Mouse (Mus musculus) midbrain, embryonic 15.5 days (tissue): ENCODE results near the gene Tmem91. TPM values are rescaled to one million over a fixed set of nuclear protein-coding genes. Genes with fewer than 3 reads are reported as not detected.

Experiments
- ATAC-seq: fragments of 200-750 bp; cut with Nextera tagmentation; replicated peaks from 2 replicates; pipeline ENCODE4 v1.8.0; 2017; ENCODE audit warnings: moderate TSS enrichment
- H3K27ac ChIP-seq: fragments of 300-500 bp; sonication (generic); 2 replicates; pipeline ENCODE4 v1.5.1; 2015; ENCODE audit warnings: mild to moderate bottlenecking, inconsistent platforms
- H3K27me3 ChIP-seq: fragments of 300-500 bp; sonication (generic); replicated peaks from 2 replicates; pipeline ENCODE4 v1.6.1; 2015; ENCODE audit warnings: inconsistent platforms
- H3K36me3 ChIP-seq: fragments of 300-500 bp; sonication (generic); replicated peaks from 2 replicates; pipeline ENCODE4 v1.6.1; 2015; ENCODE audit warnings: inconsistent platforms
- H3K4me1 ChIP-seq: fragments of 300-500 bp; sonication (generic); 2 replicates; pipeline ENCODE4 v1.6.1; 2015; ENCODE audit warnings: inconsistent platforms
- H3K4me2 ChIP-seq: fragments of 300-500 bp; sonication (generic); 2 replicates; pipeline ENCODE4 v1.6.1; 2015; ENCODE audit warnings: inconsistent platforms, mild to moderate bottlenecking, moderate library complexity
- H3K4me3 ChIP-seq: fragments of 300-500 bp; sonication (generic); 2 replicates; pipeline ENCODE4 v1.5.1; 2015; ENCODE audit warnings: mild to moderate bottlenecking, inconsistent platforms
- H3K9ac ChIP-seq: fragments of 300-500 bp; sonication (generic); 2 replicates; pipeline ENCODE4 v1.6.1; 2015; ENCODE audit warnings: mild to moderate bottlenecking, inconsistent platforms
- H3K9me3 ChIP-seq: fragments of 300-500 bp; sonication (generic); 2 replicates; pipeline ENCODE4 v1.6.1; 2016; ENCODE audit warnings: inconsistent platforms
- WGBS: fragments of 180-500 bp; shearing (Covaris S2); methylation state at CpG from one replicate; pipeline ENCODE4 v1.1.7; 2015; ENCODE audit warnings: mixed read lengths; 5-methylcytosine and 5-hydroxymethylcytosine counted together
- polyA plus RNA-seq: library from polyadenylated mRNA; unstranded; fragments of >200 nt; fragmentation: Nextera tagmentation; extraction: Ambion mirVana; gene quantifications from 2 replicates; pipeline ENCODE4 v1.2.1, GENCODE M21; 2015

Gene Tmem91
- polyA plus RNA-seq, 1 experiment from 2014 or later, result 54.0 TPM

DNA sequence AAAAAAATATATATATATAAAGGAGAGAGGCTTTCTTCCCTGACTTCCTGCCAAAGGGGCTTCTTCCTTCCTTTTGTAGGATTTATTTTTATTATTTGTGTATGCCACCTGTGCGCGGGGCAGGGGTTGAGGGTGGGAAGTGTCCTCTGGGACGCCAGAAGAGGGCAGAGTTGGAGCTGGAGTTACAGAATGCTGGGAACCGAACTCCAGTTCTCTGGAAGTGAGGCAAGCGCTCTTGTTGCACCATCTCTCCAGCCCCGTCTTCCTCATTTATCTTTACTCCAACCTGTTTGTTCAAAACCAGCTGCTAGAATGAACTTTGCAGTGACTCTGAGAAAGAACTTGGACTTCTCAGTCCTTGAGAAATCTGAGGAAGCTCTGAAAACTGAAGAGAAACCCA is 5.0 kb upstream of the Tmem91 start:
- Histone ChIP-seq H3K36me3 (no peaks in the 10 kb centered on the region), H3K4me2 (peak overlapping the region; percentile 64), H3K27me3 (peaks cover 5% of the 10 kb centered on the region; the same call in 1 of the 2 replicates), H3K9ac (peak overlapping the region; percentile 67; the same call in 1 of the 2 replicates), H3K4me3 (peak overlapping the region; percentile 70), H3K4me1 (peaks cover 25% of the 10 kb centered on the region), H3K27ac (peak overlapping the region; percentile 98), H3K9me3 (no peaks in the 10 kb centered on the region)
- no peak for ATAC-seq
- WGBS, result 18% methylated on average over 6 of the region's 6 CpGs

DNA sequence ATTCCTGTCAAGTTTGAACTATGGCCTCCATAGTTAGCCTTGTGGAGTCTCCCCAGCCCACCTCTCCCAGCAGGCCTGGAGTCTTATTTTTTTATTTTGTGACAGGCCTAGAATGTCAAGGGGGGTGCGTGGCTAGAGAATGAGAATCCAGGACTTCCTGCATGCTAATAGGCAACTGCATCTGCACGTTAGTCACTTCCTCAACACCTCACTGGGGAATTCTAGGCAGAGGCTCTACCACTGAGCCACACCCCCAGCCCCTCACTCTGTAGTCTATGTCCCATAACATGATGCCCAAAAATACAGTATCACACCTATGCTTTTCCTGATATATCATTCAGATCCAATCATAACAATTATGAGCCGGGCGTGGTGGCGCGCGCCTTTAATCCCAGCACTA is 2.0 kb upstream of the Tmem91 start:
- no peaks in the 10 kb centered on the region for H3K36me3 ChIP-seq
- no peak overlapping the region for H3K4me2 ChIP-seq
- H3K9ac ChIP-seq, result no peak overlapping the region
- no peaks in the 10 kb centered on the region for H3K9me3 ChIP-seq
- H3K4me3 ChIP-seq, result no peak overlapping the region
- WGBS, result 89% methylated on average over 7 of the region's 7 CpGs
- ATAC-seq, result no peak
- H3K4me1 ChIP-seq, result peaks cover 26% of the 10 kb centered on the region
- peaks cover 23% of the 10 kb centered on the region for H3K27me3 ChIP-seq
- H3K27ac ChIP-seq, result peak overlapping the region; percentile 66

DNA sequence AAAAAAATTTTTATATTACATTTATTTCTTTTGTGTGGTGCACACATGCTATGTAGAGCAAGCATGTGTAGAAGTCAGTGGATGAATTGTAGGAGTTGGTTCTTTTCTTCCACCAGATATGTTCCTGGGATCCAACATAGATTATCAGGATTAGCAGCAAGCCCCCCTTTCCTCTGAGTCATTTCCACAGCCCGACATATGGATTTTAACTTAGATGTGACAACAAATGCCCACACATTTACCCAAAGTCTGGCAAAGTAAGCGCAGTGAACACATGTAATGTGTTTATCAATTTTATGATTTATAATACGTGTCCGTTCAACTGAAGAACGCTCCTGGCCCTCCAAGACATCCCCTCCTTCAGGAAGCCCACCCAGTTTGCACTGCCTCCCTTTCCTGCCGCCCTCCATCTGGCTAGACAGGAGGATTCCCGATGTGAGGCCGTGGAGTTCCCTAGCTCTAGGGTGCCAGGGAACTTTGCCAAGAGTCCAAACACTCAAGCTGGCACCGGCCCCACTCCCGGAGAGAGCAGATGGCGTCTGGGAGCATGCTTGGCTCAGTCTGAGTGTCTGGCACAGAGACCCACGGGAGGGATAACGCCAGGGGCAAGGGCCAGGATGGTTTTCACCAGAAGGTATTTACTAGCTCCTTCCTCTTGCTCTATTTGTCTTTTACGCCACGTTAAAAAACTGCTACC is 1.3 kb upstream of the Tmem91 start:
- ATAC-seq, result no peak
- Histone ChIP-seq H3K4me3 (no peak overlapping the region), H3K4me1 (peaks cover 18% of the 10 kb centered on the region), H3K4me2 (no peak overlapping the region), H3K9me3 (no peaks in the 10 kb centered on the region), H3K27ac (peak overlapping the region; percentile 66), H3K27me3 (peaks cover 23% of the 10 kb centered on the region), H3K9ac (no peak overlapping the region), H3K36me3 (no peaks in the 10 kb centered on the region)
- WGBS, result 51% methylated on average over 15 of the region's 15 CpGs

- Histone ChIP-seq H3K36me3 (no peaks in the 10 kb centered on the region), H3K9ac (no peak overlapping the region), H3K27ac (no peak overlapping the region), H3K27me3 (peaks cover 23% of the 10 kb centered on the region), H3K9me3 (no peaks in the 10 kb centered on the region), H3K4me3 (peak overlapping the region; percentile 48), H3K4me1 (peaks cover 14% of the 10 kb centered on the region), H3K4me2 (peak overlapping the region; percentile 74)
- ATAC-seq, result no peak
- WGBS, result 41% methylated on average over 6 of the region's 6 CpGs
These were observed 439 bp upstream of the Tmem91 start for GRCm38 (mm10) chr7:25675405-25675804.

DNA sequence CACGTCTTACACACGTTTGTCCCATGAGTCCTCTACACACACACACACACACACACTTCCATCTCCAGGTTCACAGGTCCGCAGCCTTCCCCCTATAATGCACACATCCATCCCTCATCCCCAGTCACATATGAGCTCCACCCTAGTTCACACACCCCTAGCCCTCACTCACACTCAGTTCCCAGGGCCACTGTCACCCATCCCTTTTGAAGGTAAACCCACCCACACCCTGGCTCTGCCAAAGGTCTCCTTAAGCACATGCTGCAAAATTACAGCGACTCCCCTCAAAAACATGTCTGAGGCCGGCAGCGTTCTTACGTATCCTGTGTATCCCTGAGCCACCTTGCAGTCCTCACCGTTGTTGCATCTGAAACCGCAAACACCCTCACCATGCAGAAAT is 669 bp downstream of the Tmem91 start:
- Histone ChIP-seq H3K27me3 (peaks cover 23% of the 10 kb centered on the region), H3K9ac (peak overlapping the region; percentile 66), H3K4me3 (peak overlapping the region; percentile 48), H3K9me3 (no peaks in the 10 kb centered on the region), H3K27ac (no peak overlapping the region; the same call in 1 of the 2 replicates), H3K36me3 (no peaks in the 10 kb centered on the region), H3K4me1 (peaks cover 8% of the 10 kb centered on the region; the same call in 1 of the 2 replicates), H3K4me2 (peak overlapping the region; percentile 74)
- WGBS, result 29% methylated on average over 9 of the region's 9 CpGs
- peak; percentile 43 for ATAC-seq

DNA sequence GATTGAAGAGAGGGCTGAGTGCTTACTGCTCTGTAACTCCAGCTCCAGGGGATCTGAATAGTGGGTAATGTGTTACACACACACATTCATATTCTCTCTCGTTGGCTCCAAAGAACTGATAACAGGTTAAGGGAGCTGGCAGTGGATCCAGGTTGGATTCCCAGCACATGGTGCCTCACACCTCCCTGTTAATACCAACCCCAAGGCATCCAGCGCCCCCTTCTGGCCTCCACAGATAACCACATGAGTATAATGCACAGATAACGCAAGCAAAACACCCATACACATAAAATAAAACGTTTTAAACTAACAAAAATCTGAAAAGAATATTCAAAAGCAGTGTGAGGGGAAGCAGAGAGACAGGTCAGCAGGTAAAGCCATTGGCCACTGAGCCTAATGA is 2.5 kb downstream of the Tmem91 start:
- Histone ChIP-seq H3K9me3 (no peaks in the 10 kb centered on the region), H3K4me1 (peaks cover 8% of the 10 kb centered on the region; the same call in 1 of the 2 replicates), H3K27me3 (peaks cover 23% of the 10 kb centered on the region), H3K4me2 (no peak overlapping the region), H3K9ac (no peak overlapping the region), H3K36me3 (peaks cover 7% of the 10 kb centered on the region; the same call in 1 of the 2 replicates), H3K4me3 (no peak overlapping the region), H3K27ac (no peak overlapping the region)
- no peak for ATAC-seq
- WGBS, result 53% methylated on average over 4 of the region's 4 CpGs

DNA sequence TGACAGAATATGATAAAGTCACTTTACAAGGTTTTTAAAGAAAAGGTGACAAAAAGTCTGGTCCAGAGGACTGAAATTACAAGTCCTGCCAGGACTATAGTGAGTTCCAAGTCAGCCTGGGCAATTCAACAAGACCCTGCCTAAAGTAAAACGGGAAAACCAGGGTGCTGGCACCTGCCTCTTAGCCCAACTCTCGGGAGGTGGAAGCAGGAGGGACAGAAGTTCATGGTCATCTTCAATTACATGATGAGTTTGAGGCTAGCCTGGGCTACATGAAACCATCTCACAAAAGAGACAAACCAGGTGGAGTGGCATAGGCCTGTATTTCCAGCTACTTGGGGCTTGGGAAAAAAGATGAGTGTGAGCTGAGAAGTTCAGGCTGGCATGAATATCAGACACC is 3.3 kb downstream of the Tmem91 start:
- Histone ChIP-seq H3K36me3 (peaks cover 7% of the 10 kb centered on the region; the same call in 1 of the 2 replicates), H3K4me3 (no peak overlapping the region), H3K4me1 (peaks cover 8% of the 10 kb centered on the region; the same call in 1 of the 2 replicates), H3K27me3 (peaks cover 23% of the 10 kb centered on the region), H3K4me2 (no peak overlapping the region), H3K9me3 (no peaks in the 10 kb centered on the region), H3K9ac (no peak overlapping the region), H3K27ac (no peak overlapping the region)
- ATAC-seq, result no peak
- 73% methylated on average over 2 of the region's 2 CpGs for WGBS

- Histone ChIP-seq H3K4me1 (peaks cover 8% of the 10 kb centered on the region; the same call in 1 of the 2 replicates), H3K36me3 (peaks cover 11% of the 10 kb centered on the region; the same call in 1 of the 2 replicates), H3K4me3 (no peak overlapping the region), H3K9me3 (no peaks in the 10 kb centered on the region), H3K27ac (no peak overlapping the region), H3K9ac (no peak overlapping the region), H3K27me3 (peaks cover 19% of the 10 kb centered on the region), H3K4me2 (no peak overlapping the region)
- 91% methylated on average over 4 of the region's 4 CpGs for WGBS
- ATAC-seq, result no peak
These were observed 4.9 kb downstream of the Tmem91 start for GRCm38 (mm10) chr7:25670096-25670495.

DNA sequence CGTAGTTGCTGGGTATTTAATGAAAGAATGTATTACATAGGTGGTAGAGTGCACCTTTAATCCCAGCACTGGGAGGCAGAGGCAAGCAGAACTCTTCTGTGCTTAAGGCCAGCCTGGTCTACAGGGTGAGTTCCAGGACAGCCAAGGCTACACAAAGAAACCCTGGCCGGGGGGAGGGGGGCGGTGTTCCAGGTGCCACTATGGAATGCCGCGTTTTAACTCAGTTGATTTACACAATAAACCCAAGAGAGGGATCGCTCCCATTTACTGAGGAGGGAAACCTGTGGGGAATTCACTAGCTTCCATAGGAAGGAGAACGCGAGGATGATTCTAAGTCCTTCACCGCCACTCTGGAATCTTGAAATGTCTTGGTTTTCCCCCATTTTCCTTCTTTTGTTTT is 5.3 kb downstream of the Tmem91 start:
- Histone ChIP-seq H3K27me3 (peaks cover 15% of the 10 kb centered on the region), H3K4me1 (peaks cover 4% of the 10 kb centered on the region; the same call in 1 of the 2 replicates)
- 81% methylated on average over 9 of the region's 9 CpGs for WGBS

GRCm38 (mm10) chr7:25669158-25669557 is 5.8 kb downstream of the Tmem91 start:
- no peaks in the 10 kb centered on the region for H3K4me1 ChIP-seq
- H3K9ac ChIP-seq, result no peak overlapping the region
- 87% methylated on average over 10 of the region's 10 CpGs for WGBS
- H3K36me3 ChIP-seq, result peaks cover 11% of the 10 kb centered on the region; the same call in 1 of the 2 replicates
- no peak overlapping the region for H3K4me2 ChIP-seq
- no peak for ATAC-seq
- H3K27me3 ChIP-seq, result peaks cover 10% of the 10 kb centered on the region
- H3K4me3 ChIP-seq, result no peak overlapping the region
- H3K27ac ChIP-seq, result no peak overlapping the region
- H3K9me3 ChIP-seq, result no peaks in the 10 kb centered on the region

More for the DNA sequence above, 5.3 kb downstream of the Tmem91 start:
- no peak overlapping the region for H3K27ac ChIP-seq
- H3K9ac ChIP-seq, result no peak overlapping the region
- no peak for ATAC-seq
- H3K4me3 ChIP-seq, result no peak overlapping the region
- peaks cover 11% of the 10 kb centered on the region; the same call in 1 of the 2 replicates for H3K36me3 ChIP-seq
- no peak overlapping the region for H3K4me2 ChIP-seq
- H3K9me3 ChIP-seq, result no peaks in the 10 kb centered on the region

DNA sequence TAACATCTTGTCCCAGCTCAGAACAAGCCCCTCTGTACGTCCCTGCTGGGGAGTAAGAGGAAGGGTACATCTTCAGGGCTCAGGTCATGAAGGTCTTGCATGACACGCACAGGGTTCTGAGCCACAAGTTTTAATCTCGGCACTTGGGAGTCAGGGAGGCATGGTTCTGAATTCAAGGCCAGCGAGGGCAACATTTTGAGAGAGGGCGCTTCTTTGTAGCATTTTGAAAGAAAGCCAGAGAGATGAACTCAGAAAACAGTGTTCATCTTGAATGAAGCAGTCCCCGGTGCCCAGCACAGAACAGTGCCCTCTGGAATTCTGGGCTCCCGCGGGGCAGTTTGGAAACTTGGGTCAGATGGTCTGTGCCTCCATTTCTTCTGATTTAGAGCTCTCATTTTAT is 8.6 kb downstream of the Tmem91 start:
- no peak for ATAC-seq
- Histone ChIP-seq H3K27ac (no peak overlapping the region), H3K9ac (no peak overlapping the region), H3K4me2 (no peak overlapping the region), H3K27me3 (no peaks in the 10 kb centered on the region), H3K4me1 (no peaks in the 10 kb centered on the region), H3K36me3 (peaks cover 15% of the 10 kb centered on the region), H3K9me3 (no peaks in the 10 kb centered on the region), H3K4me3 (no peak overlapping the region)
- 94% methylated on average over 8 of the region's 8 CpGs for WGBS

GRCm38 (mm10) chr7:25658657-25659472 is 16.1 kb downstream of the Tmem91 start, which contains the start of the genes Bckdha and Exosc5:
Gene Bckdha (minus strand): TSS chr7:25658981.
Gene Exosc5 (plus strand): TSS chr7:25659164.
- Histone ChIP-seq H3K9ac (peak within 1 kb of the TSS; percentile 65), H3K9me3 (no peaks in the 10 kb centered on the region), H3K27me3 (no peaks in the 10 kb centered on the region), H3K4me2 (peak within 1 kb of the TSS; percentile 87), H3K36me3 (peaks cover 3% of the 10 kb centered on the region), H3K4me1 (peaks cover 32% of the 10 kb centered on the region), H3K4me3 (peak within 1 kb of the TSS; percentile 80), H3K27ac (peak within 1 kb of the TSS; percentile 82)
- ATAC-seq, result peak; percentile 98
- 1% methylated on average over 50 of the region's 50 CpGs for WGBS
